ENCODE assay signal across 8 mouse cellular contexts in genomic region chr14:25497596-25497995, GRCm38 (mm10). TPM values are rescaled to one million over a fixed set of nuclear protein-coding genes. Genes with fewer than 3 reads are reported as not detected.
DNase-seq lines count a peak whose midpoint lies in the region; ATAC-seq and TF ChIP-seq lines count a peak whose summit lies in the region.

No protein-coding gene starts in this region.

- no peak overlapping the region for H3K27ac ChIP-seq in lung, embryonic 14.5 days (ENCODE audit: low read depth)
- peak overlapping the region; percentile 67 for H3K27ac ChIP-seq in heart, embryonic 16.5 days (ENCODE audit: low read length)

- no peak overlapping the region for H3K4me2 ChIP-seq in lung, embryonic 14.5 days
- H3K4me2 ChIP-seq in heart, embryonic 16.5 days (ENCODE audit: low read depth, low read length): no peak overlapping the region

- no peak overlapping the region for H3K9ac ChIP-seq in lung, embryonic 14.5 days
- peak overlapping the region; percentile 26 for H3K9ac ChIP-seq in heart, embryonic 16.5 days (ENCODE audit: low read length)

- DNase-seq in lung, embryonic 14.5 days: peak; percentile 49
- no peak for DNase-seq in lung, postnatal 25 days (ENCODE audit: low spot score)
- DNase-seq in fibroblast of lung, adult 2 months (ENCODE audit: low read depth): peak; percentile 92
- peak; percentile 57 for DNase-seq in lung, postnatal 10 days
- no peak for DNase-seq in thymus, postnatal 0 days (ENCODE audit: low spot score)
- DNase-seq in left cerebral cortex, adult 11 months (ENCODE audit: low spot score): no peak
- DNase-seq in frontal cortex, postnatal 25 days (ENCODE audit: low spot score in 2 of 2): no peak

- no peaks in the 10 kb centered on the region for H3K36me3 ChIP-seq in lung, embryonic 14.5 days (ENCODE audit: insufficient read depth)
- H3K36me3 ChIP-seq in heart, embryonic 16.5 days (ENCODE audit: control insufficient read depth, insufficient read depth): no peaks in the 10 kb centered on the region

- ATAC-seq in lung, embryonic 14.5 days (ENCODE audit: insufficient read depth): 0 out of 2 replicates have a peak, but pooled peaks have one; percentile 24
- ATAC-seq in heart, embryonic 16.5 days (replicated peaks; ENCODE audit: extremely low read depth, insufficient read depth, low FRiP score): no peak; the same call in 1 of the 2 replicates

- H3K9me3 ChIP-seq in lung, embryonic 14.5 days (ENCODE audit: low read depth, low read length): no peaks in the 10 kb centered on the region
- no peaks in the 10 kb centered on the region for H3K9me3 ChIP-seq in heart, embryonic 16.5 days (replicated peaks; ENCODE audit: control insufficient read depth, low read length)

- TF ChIP-seq CTCF in lung, embryonic 14.5 days (IDR thresholded peaks at IDR 0.05; ENCODE audit: low read depth): no peak

- H3K4me1 ChIP-seq in lung, embryonic 14.5 days (ENCODE audit: insufficient read depth): peaks cover 29% of the 10 kb centered on the region
- H3K4me1 ChIP-seq in heart, embryonic 16.5 days (ENCODE audit: control insufficient read depth, insufficient read depth, low read length): peaks cover 86% of the 10 kb centered on the region

- no peaks in the 10 kb centered on the region for H3K27me3 ChIP-seq in lung, embryonic 14.5 days (ENCODE audit: insufficient read depth, low read length)
- H3K27me3 ChIP-seq in heart, embryonic 16.5 days (ENCODE audit: control insufficient read depth, insufficient read depth, low read length): no peaks in the 10 kb centered on the region

- 37% methylated on average over 8 of the region's 8 CpGs for WGBS in lung, embryonic 14.5 days
- 31% methylated on average over 8 of the region's 8 CpGs for WGBS in heart, embryonic 16.5 days

- no peak overlapping the region for H3K4me3 ChIP-seq in lung, embryonic 14.5 days (ENCODE audit: low read depth, low read length)
- H3K4me3 ChIP-seq in heart, embryonic 16.5 days (ENCODE audit: low read length): no peak overlapping the region

RNA-seq across cellular contexts. Expression of gene Zmiz1, which starts 38.6 kb away (rescaled TPM):
- 33.5 TPM in 2 replicates for polyA plus RNA-seq in lung, embryonic 14.5 days (2014; fragmentation: Nextera tagmentation; extraction: Ambion mirVana)
- polyA plus RNA-seq in heart, embryonic 16.5 days (2015; fragmentation: Nextera tagmentation; extraction: Ambion mirVana): 20.6 and 22.6 TPM in 2 replicates
- 19.9 and 26.4 TPM in 2 replicates for polyA plus RNA-seq in thymus, postnatal 0 days (2015; fragmentation: Nextera tagmentation; extraction: Ambion mirVana)

Comparison
In these comparisons a context has a peak if more than half of its experiments do, and no peak if none do; other contexts are left out.
1. DNase-seq: peak in lung, embryonic 14.5 days (single experiment), fibroblast of lung, adult 2 months (single experiment) and lung, postnatal 10 days (single experiment); none in lung, postnatal 25 days (single experiment), thymus, postnatal 0 days (single experiment), left cerebral cortex, adult 11 months (single experiment) and frontal cortex, postnatal 25 days (0 of 2).